Mouse (Mus musculus): ENCODE results near the gene Opcml.

- TF ChIP-seq CTCF (IDR thresholded peaks at IDR 0.05; ENCODE audit: low read depth, low read length) (no peak), POLR2A (IDR thresholded peaks at IDR 0.05; ENCODE audit: extremely low read depth, insufficient read depth, low read length) (no peak)
These were observed 605.1 kb downstream of the Opcml start for GRCm38 (mm10) chr9:28395638-28396037.

Measured in liver, adult 2 months (tissue).